Mouse (Mus musculus): ENCODE data around the gene Trpm4. TPM values are rescaled to one million over a fixed set of nuclear protein-coding genes. Genes with fewer than 3 reads are reported as not detected.

The Trpm4 gene
- polyA plus RNA-seq (2014; fragmentation: Illumina TruSeq; extraction: RNeasy Lipid Tissue Mini Kit (QIAGEN cat#74804); ENCODE audit: low replicate concordance) = 3.0 TPM

GRCm38 (mm10) chr7:45333431-45333982, at the start of gene Trpm4:
TSS of gene Trpm4 (minus strand) at chr7:45333780.

DNA sequence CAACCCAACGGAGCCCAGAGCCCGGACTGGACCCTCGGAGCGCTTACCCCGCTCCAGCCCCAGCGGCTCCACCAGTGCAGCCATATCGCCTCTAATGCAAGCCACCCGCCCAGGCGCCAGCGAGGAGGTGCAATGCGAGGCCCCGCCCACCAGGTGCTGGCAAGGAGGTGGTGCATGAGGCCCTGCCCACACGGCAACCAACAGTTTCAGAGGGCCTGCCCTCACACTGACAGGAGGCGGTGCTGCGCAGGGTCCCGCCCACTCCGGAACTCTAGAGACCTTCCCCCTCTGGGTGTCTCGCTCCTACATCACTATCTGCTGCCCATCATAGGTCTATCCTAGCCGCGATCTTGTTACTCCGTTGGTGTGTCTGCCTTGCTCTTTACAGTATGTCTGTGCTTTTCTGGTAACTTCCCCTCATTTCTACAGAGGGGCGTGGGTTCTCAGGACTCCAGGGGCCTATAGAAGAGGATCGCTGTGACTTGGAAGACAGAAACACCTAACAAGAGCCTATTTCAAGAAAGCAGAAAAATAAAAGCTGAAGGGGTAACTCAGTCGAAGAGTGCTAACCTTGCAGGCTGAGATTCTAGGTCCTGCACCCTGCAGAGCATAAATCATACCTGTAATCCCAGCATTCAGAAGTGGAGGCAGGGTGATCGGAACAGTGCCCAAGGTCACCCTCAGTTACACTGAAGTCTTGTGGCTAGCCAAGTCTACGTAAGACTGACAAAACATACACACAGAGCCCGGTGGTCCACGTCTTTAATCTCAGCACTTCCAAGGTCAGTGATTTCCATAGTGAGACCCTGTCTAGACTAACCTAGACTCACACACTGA, 37.1 kb upstream of the Trpm4 start, which contains the start of gene Lin7b:
Gene Lin7b (minus strand): TSS at position 109 of the 837 bp plus-strand sequence.

DNA sequence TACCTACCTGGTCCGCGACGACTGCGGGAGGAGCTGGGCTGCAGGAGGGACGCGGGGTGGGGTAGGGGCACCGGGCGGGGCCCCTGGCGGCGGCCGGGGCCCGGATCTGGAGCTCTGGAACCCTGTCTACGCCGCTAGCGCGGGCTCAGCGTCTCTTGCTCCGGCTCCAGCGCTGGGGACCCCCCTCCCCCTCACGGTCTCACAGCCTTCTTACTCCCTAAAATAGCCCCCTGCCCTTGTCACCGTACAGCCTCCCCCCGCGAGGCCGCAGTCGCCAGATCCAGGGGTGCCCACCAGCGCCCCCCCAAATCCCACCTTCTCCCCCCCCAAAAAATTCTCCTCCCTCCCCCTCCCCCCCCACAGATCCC, 33.1 kb upstream of the Trpm4 start, which contains the start of gene Ppfia3:
Gene Ppfia3 (minus strand): TSS at position 368 of the 368 bp plus-strand sequence.

DNA sequence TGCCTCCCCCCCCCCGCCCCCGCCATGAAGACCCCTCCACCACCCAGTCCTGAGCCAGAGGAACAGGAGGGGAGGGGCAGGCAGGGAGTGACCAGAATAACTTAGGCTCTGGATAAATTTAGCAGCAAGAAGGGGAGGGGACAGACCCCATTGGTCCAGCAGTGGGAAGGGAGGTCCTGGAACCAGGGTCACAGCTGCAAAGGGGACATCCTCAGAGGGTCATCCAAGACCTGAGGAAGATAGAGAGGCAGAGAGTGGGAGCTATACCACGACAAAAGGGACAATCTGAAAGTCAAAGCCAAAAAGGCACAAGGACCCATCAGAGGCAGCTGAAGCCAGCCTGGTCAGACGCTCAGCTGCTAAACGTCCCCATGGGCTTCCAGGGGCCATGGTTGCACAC, 1.5 kb upstream of the Trpm4 start, which contains the start of gene Hrc:
Gene Hrc (plus strand): TSS at position 235 of the 400 bp plus-strand sequence.

DNA sequence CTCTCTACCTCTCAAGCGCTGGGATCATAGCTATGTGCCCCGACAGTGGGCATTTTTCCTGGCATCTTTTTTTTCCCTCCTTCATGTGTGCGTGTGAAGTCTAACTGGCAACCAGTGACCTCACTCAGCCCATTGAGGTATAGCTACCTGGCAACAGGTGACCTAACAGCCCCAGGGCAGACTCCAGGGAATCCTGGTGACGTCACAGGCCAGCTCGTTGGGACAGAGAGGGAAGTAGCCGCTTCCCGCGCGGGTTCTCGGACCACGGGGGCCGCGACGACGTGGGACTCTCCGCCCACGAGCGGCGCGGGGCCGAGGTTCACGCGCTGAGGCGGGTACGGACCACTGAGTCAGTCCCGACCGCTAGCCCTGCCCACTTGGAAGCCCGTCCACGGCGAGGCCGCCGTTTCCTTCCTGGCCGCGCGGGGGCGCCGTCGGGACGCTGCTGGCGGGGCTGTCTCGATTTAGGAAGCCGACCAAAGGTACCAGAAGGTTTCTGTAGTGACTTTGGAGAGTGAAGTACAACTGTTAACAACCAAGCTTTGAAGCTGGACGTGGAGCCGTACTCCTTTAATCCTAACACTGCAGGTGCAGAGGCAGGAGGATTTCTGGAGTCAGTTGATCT, 56.3 kb downstream of the Trpm4 start, which contains the start of gene Slc6a21:
Gene Slc6a21 (plus strand): TSS at position 378 of the 625 bp plus-strand sequence.

Other genes starting within 250 kb of the Trpm4 start
- not detected for gene Rcn3, start 241.6 kb downstream of the Trpm4 start, polyA plus RNA-seq (2014; fragmentation: Illumina TruSeq; extraction: RNeasy Lipid Tissue Mini Kit (QIAGEN cat#74804); ENCODE audit: low replicate concordance)
- gene Fcgrt, start 229.9 kb downstream of the Trpm4 start, polyA plus RNA-seq (2014; fragmentation: Illumina TruSeq; extraction: RNeasy Lipid Tissue Mini Kit (QIAGEN cat#74804); ENCODE audit: low replicate concordance) = 3.7 TPM
- 126 TPM for gene Rps11, start 209.3 kb downstream of the Trpm4 start, polyA plus RNA-seq (2014; fragmentation: Illumina TruSeq; extraction: RNeasy Lipid Tissue Mini Kit (QIAGEN cat#74804); ENCODE audit: low replicate concordance)
- 181 TPM for gene Rpl13a, start 205.0 kb downstream of the Trpm4 start, polyA plus RNA-seq (2014; fragmentation: Illumina TruSeq; extraction: RNeasy Lipid Tissue Mini Kit (QIAGEN cat#74804); ENCODE audit: low replicate concordance)
- not detected for gene Gm45713, start 197.5 kb downstream of the Trpm4 start, polyA plus RNA-seq (2014; fragmentation: Illumina TruSeq; extraction: RNeasy Lipid Tissue Mini Kit (QIAGEN cat#74804); ENCODE audit: low replicate concordance)
- 13.9 TPM for gene Flt3l, start 197.3 kb downstream of the Trpm4 start, polyA plus RNA-seq (2014; fragmentation: Illumina TruSeq; extraction: RNeasy Lipid Tissue Mini Kit (QIAGEN cat#74804); ENCODE audit: low replicate concordance)
- gene Pih1d1, start 179.5 kb downstream of the Trpm4 start, polyA plus RNA-seq (2014; fragmentation: Illumina TruSeq; extraction: RNeasy Lipid Tissue Mini Kit (QIAGEN cat#74804); ENCODE audit: low replicate concordance) = not detected
- gene Aldh16a1, start 179.2 kb downstream of the Trpm4 start, polyA plus RNA-seq (2014; fragmentation: Illumina TruSeq; extraction: RNeasy Lipid Tissue Mini Kit (QIAGEN cat#74804); ENCODE audit: low replicate concordance) = 13.8 TPM
- gene Slc17a7, start 169.8 kb downstream of the Trpm4 start, polyA plus RNA-seq (2014; fragmentation: Illumina TruSeq; extraction: RNeasy Lipid Tissue Mini Kit (QIAGEN cat#74804); ENCODE audit: low replicate concordance) = not detected
- not detected for gene Gfy, start 154.2 kb downstream of the Trpm4 start, polyA plus RNA-seq (2014; fragmentation: Illumina TruSeq; extraction: RNeasy Lipid Tissue Mini Kit (QIAGEN cat#74804); ENCODE audit: low replicate concordance)
- gene Pth2, start 152.8 kb downstream of the Trpm4 start, polyA plus RNA-seq (2014; fragmentation: Illumina TruSeq; extraction: RNeasy Lipid Tissue Mini Kit (QIAGEN cat#74804); ENCODE audit: low replicate concordance) = not detected
- not detected for gene Ccdc155, start 128.9 kb downstream of the Trpm4 start, polyA plus RNA-seq (2014; fragmentation: Illumina TruSeq; extraction: RNeasy Lipid Tissue Mini Kit (QIAGEN cat#74804); ENCODE audit: low replicate concordance)
- gene Dkkl1, start 121.6 kb downstream of the Trpm4 start, polyA plus RNA-seq (2014; fragmentation: Illumina TruSeq; extraction: RNeasy Lipid Tissue Mini Kit (QIAGEN cat#74804); ENCODE audit: low replicate concordance) = not detected
- 1.7 TPM for gene Tead2, start 118.0 kb downstream of the Trpm4 start, polyA plus RNA-seq (2014; fragmentation: Illumina TruSeq; extraction: RNeasy Lipid Tissue Mini Kit (QIAGEN cat#74804); ENCODE audit: low replicate concordance)
- 2.0 TPM for gene Cd37, start 94.7 kb downstream of the Trpm4 start, polyA plus RNA-seq (2014; fragmentation: Illumina TruSeq; extraction: RNeasy Lipid Tissue Mini Kit (QIAGEN cat#74804); ENCODE audit: low replicate concordance)
- not detected for gene Slc6a16, start 92.7 kb downstream of the Trpm4 start, polyA plus RNA-seq (2014; fragmentation: Illumina TruSeq; extraction: RNeasy Lipid Tissue Mini Kit (QIAGEN cat#74804); ENCODE audit: low replicate concordance)
- not detected for gene Slc6a21, start 56.3 kb downstream of the Trpm4 start, polyA plus RNA-seq (2014; fragmentation: Illumina TruSeq; extraction: RNeasy Lipid Tissue Mini Kit (QIAGEN cat#74804); ENCODE audit: low replicate concordance)
- not detected for gene Hrc, start 1.5 kb upstream of the Trpm4 start, polyA plus RNA-seq (2014; fragmentation: Illumina TruSeq; extraction: RNeasy Lipid Tissue Mini Kit (QIAGEN cat#74804); ENCODE audit: low replicate concordance)
- not detected for gene Ppfia3, start 33.2 kb upstream of the Trpm4 start, polyA plus RNA-seq (2014; fragmentation: Illumina TruSeq; extraction: RNeasy Lipid Tissue Mini Kit (QIAGEN cat#74804); ENCODE audit: low replicate concordance)
- not detected for gene Lin7b, start 36.8 kb upstream of the Trpm4 start, polyA plus RNA-seq (2014; fragmentation: Illumina TruSeq; extraction: RNeasy Lipid Tissue Mini Kit (QIAGEN cat#74804); ENCODE audit: low replicate concordance)
- gene Snrnp70, start 62.0 kb upstream of the Trpm4 start, polyA plus RNA-seq (2014; fragmentation: Illumina TruSeq; extraction: RNeasy Lipid Tissue Mini Kit (QIAGEN cat#74804); ENCODE audit: low replicate concordance) = 55.6 TPM
- gene Kcna7, start 71.9 kb upstream of the Trpm4 start, polyA plus RNA-seq (2014; fragmentation: Illumina TruSeq; extraction: RNeasy Lipid Tissue Mini Kit (QIAGEN cat#74804); ENCODE audit: low replicate concordance) = not detected
- gene Ntf5, start 79.9 kb upstream of the Trpm4 start, polyA plus RNA-seq (2014; fragmentation: Illumina TruSeq; extraction: RNeasy Lipid Tissue Mini Kit (QIAGEN cat#74804); ENCODE audit: low replicate concordance) = not detected
- gene Lhb, start 87.0 kb upstream of the Trpm4 start, polyA plus RNA-seq (2014; fragmentation: Illumina TruSeq; extraction: RNeasy Lipid Tissue Mini Kit (QIAGEN cat#74804); ENCODE audit: low replicate concordance) = not detected
- gene Gys1, start 101.1 kb upstream of the Trpm4 start, polyA plus RNA-seq (2014; fragmentation: Illumina TruSeq; extraction: RNeasy Lipid Tissue Mini Kit (QIAGEN cat#74804); ENCODE audit: low replicate concordance) = 1.0 TPM
- gene Ruvbl2, start 104.3 kb upstream of the Trpm4 start, polyA plus RNA-seq (2014; fragmentation: Illumina TruSeq; extraction: RNeasy Lipid Tissue Mini Kit (QIAGEN cat#74804); ENCODE audit: low replicate concordance) = not detected
- 6.2 TPM for gene Ftl1, start 126.1 kb upstream of the Trpm4 start, polyA plus RNA-seq (2014; fragmentation: Illumina TruSeq; extraction: RNeasy Lipid Tissue Mini Kit (QIAGEN cat#74804); ENCODE audit: low replicate concordance)
- gene Bax, start 133.1 kb upstream of the Trpm4 start, polyA plus RNA-seq (2014; fragmentation: Illumina TruSeq; extraction: RNeasy Lipid Tissue Mini Kit (QIAGEN cat#74804); ENCODE audit: low replicate concordance) = 1.2 TPM
- not detected for gene Tulp2, start 148.1 kb upstream of the Trpm4 start, polyA plus RNA-seq (2014; fragmentation: Illumina TruSeq; extraction: RNeasy Lipid Tissue Mini Kit (QIAGEN cat#74804); ENCODE audit: low replicate concordance)
- gene Gm45808, start 153.0 kb upstream of the Trpm4 start, polyA plus RNA-seq (2014; fragmentation: Illumina TruSeq; extraction: RNeasy Lipid Tissue Mini Kit (QIAGEN cat#74804); ENCODE audit: low replicate concordance) = not detected
- gene Dhdh, start 155.0 kb upstream of the Trpm4 start, polyA plus RNA-seq (2014; fragmentation: Illumina TruSeq; extraction: RNeasy Lipid Tissue Mini Kit (QIAGEN cat#74804); ENCODE audit: low replicate concordance) = 1.6 TPM
- 48.1 TPM for gene Nucb1, start 176.6 kb upstream of the Trpm4 start, polyA plus RNA-seq (2014; fragmentation: Illumina TruSeq; extraction: RNeasy Lipid Tissue Mini Kit (QIAGEN cat#74804); ENCODE audit: low replicate concordance)
- 0.59 TPM for gene Ppp1r15a, start 192.5 kb upstream of the Trpm4 start, polyA plus RNA-seq (2014; fragmentation: Illumina TruSeq; extraction: RNeasy Lipid Tissue Mini Kit (QIAGEN cat#74804); ENCODE audit: low replicate concordance)
- gene Plekha4, start 192.6 kb upstream of the Trpm4 start, polyA plus RNA-seq (2014; fragmentation: Illumina TruSeq; extraction: RNeasy Lipid Tissue Mini Kit (QIAGEN cat#74804); ENCODE audit: low replicate concordance) = not detected
- not detected for gene Hsd17b14, start 221.1 kb upstream of the Trpm4 start, polyA plus RNA-seq (2014; fragmentation: Illumina TruSeq; extraction: RNeasy Lipid Tissue Mini Kit (QIAGEN cat#74804); ENCODE audit: low replicate concordance)
- 0.93 TPM for gene Bcat2, start 236.4 kb upstream of the Trpm4 start, polyA plus RNA-seq (2014; fragmentation: Illumina TruSeq; extraction: RNeasy Lipid Tissue Mini Kit (QIAGEN cat#74804); ENCODE audit: low replicate concordance)

Data from small intestine, adult 10 weeks (tissue).